Mouse (Mus musculus): Measurements from ENCODE around the gene Wdr95.

- no peak for TF ChIP-seq CTCF (IDR thresholded peaks at IDR 0.05; ENCODE audit: low read depth, low read length)
- no peak for TF ChIP-seq POLR2A (IDR thresholded peaks at IDR 0.05; ENCODE audit: extremely low read depth, insufficient read depth, low read length)
Measured at GRCm38 (mm10) chr5:149603241-149603640, 74.8 kb downstream of the Wdr95 start.

Measured in liver, adult 2 months (tissue).